Mouse (Mus musculus) gastrocnemius, adult 8-10 months (tissue): ENCODE data around the gene Dscam. TPM values are rescaled to one million over a fixed set of nuclear protein-coding genes. Genes with fewer than 3 reads are reported as not detected.
"Not testable (repeated sequence)": the region's sequence is repeated elsewhere in the genome, so short reads cannot be mapped to it uniquely, and the experiment has no call there.

ENCODE experiments used
- DNase-seq, 2 experiments: peaks; one replicate each; pipeline ENCODE4 v3.0.0; 2022; ENCODE audit warnings: low spot score in 2 of 2
- total RNA-seq, 4 experiments: library from RNA; stranded (reverse); gene quantifications; 2 replicates each; pipeline ENCODE4 v1.2.4; 2022

Gene Dscam
- total RNA-seq, 4 experiments from 2014 or later, result 0.02 to 0.11 (median 0.04) TPM; not detected in 1

- no peak for DNase-seq
These were observed 273.9 kb downstream of the Dscam start for GRCm38 (mm10) chr16:96896510-96897133.

GRCm38 (mm10) chr16:96888036-96888435 is 282.5 kb downstream of the Dscam start:
- no peak for DNase-seq

GRCm38 (mm10) chr16:96885817-96886216 is 284.7 kb downstream of the Dscam start:
- DNase-seq, result no peak

GRCm38 (mm10) chr16:96884590-96884989 is 286.0 kb downstream of the Dscam start:
- DNase-seq, result not testable (repeated sequence)

GRCm38 (mm10) chr16:96877271-96877670 is 293.3 kb downstream of the Dscam start:
- DNase-seq, result no peak

GRCm38 (mm10) chr16:96872799-96873198 is 297.8 kb downstream of the Dscam start:
- no peak for DNase-seq

GRCm38 (mm10) chr16:96857571-96857970 is 313.0 kb downstream of the Dscam start:
- no peak for DNase-seq

- no peak for DNase-seq
These were observed 315.5 kb downstream of the Dscam start for GRCm38 (mm10) chr16:96855060-96855459.

- DNase-seq, result no peak
These were observed 318.2 kb downstream of the Dscam start for GRCm38 (mm10) chr16:96852383-96852782.

- no peak for DNase-seq
These were observed 321.6 kb downstream of the Dscam start for GRCm38 (mm10) chr16:96848916-96849315.

- DNase-seq, result no peak
These were observed 324.0 kb downstream of the Dscam start for GRCm38 (mm10) chr16:96846585-96846984.

- no peak for DNase-seq
These were observed 324.4 kb downstream of the Dscam start for GRCm38 (mm10) chr16:96846113-96846512.

- no peak for DNase-seq
These were observed 325.0 kb downstream of the Dscam start for GRCm38 (mm10) chr16:96845475-96846098.

GRCm38 (mm10) chr16:96843691-96844400 is 326.7 kb downstream of the Dscam start:
- DNase-seq, result no peak

GRCm38 (mm10) chr16:96842829-96843360 is 327.7 kb downstream of the Dscam start:
- no peak for DNase-seq

GRCm38 (mm10) chr16:96819649-96820048 is 350.9 kb downstream of the Dscam start:
- DNase-seq, result no peak

- no peak for DNase-seq
These were observed 364.3 kb downstream of the Dscam start for GRCm38 (mm10) chr16:96806298-96806697.

- DNase-seq, result no peak
These were observed 367.9 kb downstream of the Dscam start for GRCm38 (mm10) chr16:96802636-96803035.

GRCm38 (mm10) chr16:96801650-96802237 is 368.8 kb downstream of the Dscam start:
- DNase-seq, result no peak

GRCm38 (mm10) chr16:96795431-96795830 is 375.1 kb downstream of the Dscam start:
- no peak for DNase-seq

GRCm38 (mm10) chr16:96791307-96791706 is 379.2 kb downstream of the Dscam start:
- DNase-seq, result no peak

GRCm38 (mm10) chr16:96788286-96788685 is 382.3 kb downstream of the Dscam start:
- no peak for DNase-seq
